Mouse (Mus musculus) layer of hippocampus, adult 9-10 months (tissue): ENCODE measurements around the gene Crebl2.

ENCODE experiments used
- DNase-seq: peaks from one replicate; pipeline ENCODE4 v3.0.0; 2022; ENCODE audit warnings: low spot score

Crebl2 gene

GRCm38 (mm10) chr6:134829786-134830700 lies at the start of gene Crebl2:
Gene Crebl2 (plus strand): TSS chr6:134830154.
- DNase-seq = peak; percentile 99

GRCm38 (mm10) chr6:134781494-134781913 lies 48.5 kb upstream of the Crebl2 start:
- DNase-seq = no peak

GRCm38 (mm10) chr6:134782900-134783299 lies 47.1 kb upstream of the Crebl2 start:
- DNase-seq = no peak

- DNase-seq = no peak
Observed at GRCm38 (mm10) chr6:134786426-134786825, 43.5 kb upstream of the Crebl2 start.

GRCm38 (mm10) chr6:134789100-134789499 lies 40.9 kb upstream of the Crebl2 start:
- no peak for DNase-seq

GRCm38 (mm10) chr6:134791251-134792118 lies 38.5 kb upstream of the Crebl2 start:
- no peak for DNase-seq

GRCm38 (mm10) chr6:134792141-134793045 lies 37.6 kb upstream of the Crebl2 start, which contains the start of gene Dusp16:
Gene Dusp16 (minus strand): TSS chr6:134792625.
- DNase-seq = peak; percentile 88

GRCm38 (mm10) chr6:134793046-134793806 lies 36.7 kb upstream of the Crebl2 start:
- no peak for DNase-seq

GRCm38 (mm10) chr6:134793911-134794520 lies 35.9 kb upstream of the Crebl2 start:
- DNase-seq = peak; percentile 55

GRCm38 (mm10) chr6:134796297-134796696 lies 33.7 kb upstream of the Crebl2 start:
- no peak for DNase-seq

GRCm38 (mm10) chr6:134801483-134801882 lies 28.5 kb upstream of the Crebl2 start:
- no peak for DNase-seq

- DNase-seq = no peak
Observed at GRCm38 (mm10) chr6:134802641-134803043, 27.3 kb upstream of the Crebl2 start.

GRCm38 (mm10) chr6:134804736-134805277 lies 25.1 kb upstream of the Crebl2 start:
- no peak for DNase-seq

GRCm38 (mm10) chr6:134806130-134806529 lies 23.8 kb upstream of the Crebl2 start:
- no peak for DNase-seq

- DNase-seq = no peak
Observed at GRCm38 (mm10) chr6:134807091-134807490, 22.9 kb upstream of the Crebl2 start.

- no peak for DNase-seq
Observed at GRCm38 (mm10) chr6:134807794-134808193, 22.2 kb upstream of the Crebl2 start.

GRCm38 (mm10) chr6:134813066-134813465 lies 16.9 kb upstream of the Crebl2 start:
- no peak for DNase-seq

GRCm38 (mm10) chr6:134817051-134817928 lies 12.7 kb upstream of the Crebl2 start:
- DNase-seq = no peak

- no peak for DNase-seq
Observed at GRCm38 (mm10) chr6:134819741-134820140, 10.2 kb upstream of the Crebl2 start.
